In the genomic region with DNA sequence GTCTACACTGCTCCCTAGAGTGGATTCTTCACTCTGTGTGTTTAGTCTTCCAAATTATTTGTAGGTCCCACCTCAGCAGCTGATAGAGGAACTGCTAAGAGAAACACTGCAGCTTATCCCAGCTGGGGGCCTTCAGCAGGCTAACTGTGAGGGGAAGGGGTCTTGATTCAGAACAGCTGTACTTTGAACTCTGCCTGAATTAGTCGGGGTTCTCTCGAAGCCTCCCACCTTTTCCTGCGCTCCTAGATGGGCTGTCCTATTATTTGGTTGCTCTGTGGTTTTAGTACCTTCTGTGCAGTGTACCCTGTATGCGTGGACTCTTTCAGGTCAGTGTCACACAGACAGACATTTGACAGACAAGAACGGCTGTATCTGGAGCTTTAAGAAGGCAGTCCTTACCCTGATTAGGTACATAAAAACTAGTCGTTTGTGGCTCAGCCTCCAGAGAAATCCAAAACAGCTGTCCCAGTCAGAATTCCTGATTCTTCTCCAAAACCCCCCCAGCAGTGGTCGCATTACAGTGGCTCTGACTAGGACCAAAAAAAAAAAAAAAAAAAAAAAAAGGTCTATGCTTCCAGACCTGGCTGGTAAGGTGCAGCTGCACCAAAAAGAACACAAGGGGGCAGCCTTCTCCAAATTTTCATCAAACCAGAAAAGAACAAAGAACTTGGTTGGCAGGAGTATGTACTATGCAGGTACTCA, we compare ENCODE assay signal across 8 mouse cellular contexts.
DNase-seq lines count a peak whose midpoint lies in the region; ATAC-seq lines count a peak whose summit lies in the region.

No protein-coding gene starts in this region.

- peak overlapping the region; percentile 80 for H3K27ac ChIP-seq in forebrain, embryonic 15.5 days (replicated peaks)

- no peak overlapping the region for H3K4me2 ChIP-seq in forebrain, embryonic 15.5 days (replicated peaks)

- peak; percentile 93 for ATAC-seq in forebrain, embryonic 15.5 days (replicated peaks)

- H3K4me1 ChIP-seq in forebrain, embryonic 15.5 days: peaks cover 12% of the 10 kb centered on the region

- no peaks in the 10 kb centered on the region for H3K9me3 ChIP-seq in forebrain, embryonic 15.5 days

- H3K4me3 ChIP-seq in forebrain, embryonic 15.5 days: no peak overlapping the region

- WGBS in forebrain, embryonic 15.5 days: 41% methylated on average over 7 of the region's 7 CpGs

- H3K27me3 ChIP-seq in forebrain, embryonic 15.5 days: no peaks in the 10 kb centered on the region

- DNase-seq in adrenal gland, adult 8-10 months: peak; percentile 15
- no peak for DNase-seq in adrenal gland, postnatal 25 days
- DNase-seq in cerebellum, adult 11 months: peak; percentile 20
- DNase-seq in hindlimb bud, embryonic 11.5 days (ENCODE audit: extremely low spot score, low read depth, low spot score): peak; percentile 79
- DNase-seq in layer of hippocampus, postnatal 14 days (ENCODE audit: low spot score in 2 of 2): peak; percentile 54 to 81
- DNase-seq in mesoderm, embryonic 11.5 days (ENCODE audit: low read depth, low spot score): peak; percentile 88
- DNase-seq in skeletal muscle tissue, adult 2 months (ENCODE audit: low read depth, low spot score): peak; percentile 15

- H3K9ac ChIP-seq in forebrain, embryonic 15.5 days (replicated peaks): 0 out of 2 replicates have a peak overlapping the region, but pooled peaks have one; percentile 26

- no peaks in the 10 kb centered on the region for H3K36me3 ChIP-seq in forebrain, embryonic 15.5 days
